Mouse (Mus musculus): ENCODE results near the gene Tlr9.

DNA sequence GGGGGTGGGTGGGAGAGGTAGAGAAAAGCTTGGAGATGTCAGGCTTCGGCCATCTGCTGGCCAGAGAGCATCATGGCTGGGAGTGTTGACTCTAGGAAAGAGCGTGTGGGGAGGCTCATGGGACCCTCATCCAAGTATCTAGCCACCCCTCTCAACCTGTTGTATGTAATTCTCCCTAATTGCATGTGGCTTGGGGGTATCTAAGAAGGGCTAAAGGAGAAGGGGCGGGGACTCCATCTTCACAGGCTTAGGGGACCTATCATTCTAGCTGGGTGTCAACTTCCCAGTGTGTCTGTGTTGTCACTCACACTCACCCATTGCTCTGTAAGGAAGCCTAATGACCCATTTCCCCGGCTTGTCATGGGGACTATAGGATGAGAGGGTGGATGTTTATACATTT is 9.4 kb downstream of the Tlr9 start:
- no peak for TF ChIP-seq CTCF (IDR thresholded peaks at IDR 0.05; ENCODE audit: insufficient read depth, low read depth, low read length)
- TF ChIP-seq POLR2A (IDR thresholded peaks at IDR 0.05; ENCODE audit: insufficient read depth, low read depth, low read length) = no peak
